Mouse (Mus musculus): ENCODE measurements at regions not wholly inside any gene's neighbourhood (a gene's known extent, or its start where the extent isn't known, plus 50 kb on each side); places are given as distances from the start of the nearest gene placed in this dataset.

DNA sequence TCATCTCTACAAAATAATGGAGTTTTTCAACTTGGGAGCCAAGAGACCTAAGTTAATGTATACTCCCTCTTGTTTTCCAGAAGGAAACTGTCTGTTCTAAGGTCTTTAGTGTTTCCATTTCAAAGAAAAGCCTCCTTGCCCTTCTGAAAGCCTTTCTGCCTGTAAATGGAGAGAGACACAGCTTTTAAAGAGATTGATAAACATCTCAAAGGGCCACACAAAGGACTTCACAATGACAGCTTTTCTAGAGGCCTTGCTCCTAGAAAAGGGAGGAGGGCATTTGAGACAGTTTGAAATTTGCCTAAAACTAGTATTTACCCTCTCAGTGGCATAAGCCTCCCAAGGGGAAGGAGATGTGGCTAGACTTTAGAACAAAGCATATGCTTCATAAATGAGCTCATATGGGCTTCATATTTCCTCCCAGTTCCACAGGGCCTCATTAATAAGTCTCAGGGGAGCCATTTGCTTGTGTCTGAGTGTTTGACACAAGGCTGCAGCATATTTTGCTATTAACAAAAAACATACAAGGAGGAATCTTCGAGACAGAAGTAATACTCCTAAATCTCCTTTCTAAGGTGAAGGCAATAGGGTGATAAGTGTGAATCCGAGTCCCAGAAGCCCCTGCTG, 860.0 kb downstream of the Abca13 start:
- TF ChIP-seq CTCF (IDR thresholded peaks at IDR 0.05; ENCODE audit: borderline replicate concordance, control insufficient read depth, extremely low read depth, insufficient read depth, low read length, poor library complexity) = no peak
- no peak for TF ChIP-seq POLR2A (IDR thresholded peaks at IDR 0.05; ENCODE audit: control insufficient read depth, extremely low read depth, insufficient read depth, low read length, poor library complexity)

Measured in thymus, adult 2 months (tissue).